Mouse (Mus musculus): ENCODE measurements around the gene Fcgr4.

Fcgr4 gene

DNA sequence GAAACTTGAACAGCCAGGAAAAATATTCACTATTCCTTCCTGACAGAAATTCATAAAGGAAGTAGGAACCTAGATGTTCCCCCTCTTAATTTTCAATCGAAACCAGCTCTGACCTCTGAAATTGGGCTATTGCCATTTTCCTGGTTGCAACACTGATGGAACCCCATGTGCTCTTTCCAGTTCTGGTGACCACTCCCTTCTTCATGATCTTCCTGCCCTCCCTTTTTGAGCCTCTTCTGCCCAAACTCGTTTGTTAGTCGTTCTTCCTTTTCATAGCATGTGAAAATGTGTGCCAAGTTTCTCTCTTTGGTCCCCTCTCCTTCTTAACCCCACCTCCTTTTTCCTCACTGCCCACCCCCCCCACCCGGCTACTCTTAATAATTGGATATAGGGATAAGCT is 7.0 kb upstream of the Fcgr4 start:
- DNase-seq (ENCODE audit: low spot score) = no peak

DNA sequence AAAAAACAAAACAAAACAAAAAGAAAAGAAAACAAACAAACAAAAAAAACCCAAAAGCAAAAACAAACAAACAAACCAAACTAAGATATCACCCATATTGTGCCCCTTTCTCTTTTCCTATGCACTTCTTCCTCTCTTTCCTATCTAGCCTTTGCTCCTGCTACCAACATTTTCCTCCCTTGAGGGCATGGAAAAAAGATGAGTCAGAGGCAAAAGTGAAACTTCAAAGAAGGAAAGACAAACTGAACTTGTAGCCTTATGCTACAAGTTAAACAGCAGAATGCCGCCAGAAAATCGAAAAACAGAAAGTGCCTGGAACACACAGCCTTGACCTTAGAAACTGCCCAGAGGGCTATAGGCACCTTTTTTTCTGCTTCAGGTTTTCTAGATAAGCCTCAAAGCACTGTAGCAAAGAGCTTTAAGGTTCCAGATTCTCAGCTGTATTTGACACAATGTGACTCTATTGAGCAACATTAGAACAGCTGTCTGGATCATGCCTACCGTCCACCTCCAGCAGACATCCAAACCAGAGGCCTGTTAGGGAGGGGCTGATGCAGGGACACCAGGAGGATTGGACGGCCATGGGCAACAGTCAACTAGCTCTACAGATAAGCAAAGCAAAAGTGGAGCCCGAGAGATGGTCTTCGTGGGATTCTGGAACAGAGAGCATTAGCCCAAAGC is 1.9 kb upstream of the Fcgr4 start:
- DNase-seq (ENCODE audit: low spot score) = no peak

DNA sequence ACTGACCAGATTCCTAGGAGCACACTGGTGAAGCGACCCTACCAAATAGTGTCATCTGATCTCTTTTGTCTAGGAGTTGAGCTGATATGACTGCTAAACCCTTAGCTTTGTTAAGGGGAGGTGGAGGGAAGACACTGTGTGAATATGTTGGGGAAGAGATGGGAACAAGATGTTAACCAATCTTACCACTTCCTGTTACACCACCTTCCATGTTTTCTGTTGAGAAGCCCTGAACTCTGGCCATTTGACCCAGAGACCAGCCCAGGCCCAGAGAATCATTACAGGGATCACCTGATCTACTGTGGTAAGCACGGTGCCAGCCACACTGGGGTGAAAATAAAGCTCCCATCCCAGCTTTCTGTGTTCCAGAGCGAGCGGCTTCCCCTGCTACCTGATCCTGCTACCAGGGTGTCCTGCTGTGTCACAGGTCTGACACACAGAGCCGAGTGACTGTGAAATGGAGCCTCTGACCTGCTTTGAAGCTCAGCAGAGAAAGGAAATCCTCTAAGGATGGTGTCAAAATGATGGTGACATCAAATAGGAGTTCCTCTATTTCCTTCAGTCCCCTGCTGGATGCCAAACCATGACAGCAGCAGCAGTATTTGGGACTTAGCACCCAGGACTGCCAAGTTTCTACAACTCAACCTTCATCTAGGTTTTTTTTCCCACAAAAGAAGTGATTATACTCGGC is 1.1 kb upstream of the Fcgr4 start:
- no peak for DNase-seq (ENCODE audit: low spot score)

DNA sequence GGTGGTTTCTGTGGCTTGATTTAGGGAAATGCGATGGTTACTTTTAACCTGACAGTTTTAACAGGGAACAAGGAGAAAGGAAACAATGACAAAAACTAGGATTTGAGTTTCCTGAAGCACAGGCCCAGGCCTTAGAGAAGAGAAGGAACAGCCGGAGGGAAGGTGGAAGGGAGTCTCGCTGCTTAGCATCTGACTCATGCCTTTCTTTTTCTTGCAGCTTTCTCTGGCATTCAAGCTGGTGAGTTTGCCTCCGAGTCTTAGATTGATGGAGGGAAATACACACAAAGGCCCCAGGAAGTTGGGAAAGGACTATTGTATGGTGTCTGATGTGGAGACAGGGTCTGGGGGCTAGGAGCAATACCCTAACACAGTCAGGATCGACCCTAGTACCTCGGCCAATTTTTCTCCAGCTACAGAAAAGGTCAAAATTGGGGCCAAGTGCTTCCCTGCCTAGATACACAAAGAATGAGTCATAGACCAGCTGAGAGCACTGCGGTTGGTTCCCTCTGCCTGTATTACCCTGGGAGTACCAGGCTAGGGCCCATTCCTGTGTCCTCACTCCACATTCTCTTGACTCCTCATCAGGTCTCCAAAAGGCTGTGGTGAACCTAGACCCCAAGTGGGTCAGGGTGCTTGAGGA is 711 bp downstream of the Fcgr4 start:
- no peak for DNase-seq (ENCODE audit: low spot score)

DNA sequence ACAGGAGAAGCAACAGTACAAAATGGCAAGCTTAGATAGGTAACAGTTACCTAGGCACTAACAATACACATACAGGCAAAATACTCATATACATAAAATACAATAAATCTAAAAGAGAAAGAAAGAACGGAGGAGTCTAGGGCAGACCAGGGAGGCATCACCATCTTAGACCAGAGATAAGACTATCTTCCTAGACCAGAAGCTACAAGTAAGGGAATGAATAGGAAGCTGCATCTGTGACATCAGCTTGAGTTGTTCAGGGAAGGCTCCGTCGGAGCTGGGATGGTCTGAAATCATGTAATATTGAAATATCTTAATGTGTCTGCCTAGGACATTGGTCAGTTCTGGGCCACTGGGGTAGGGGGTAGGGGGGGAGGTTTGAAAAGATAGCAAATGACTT is 13.0 kb downstream of the Fcgr4 start:
- DNase-seq (ENCODE audit: low spot score) = no peak

DNA sequence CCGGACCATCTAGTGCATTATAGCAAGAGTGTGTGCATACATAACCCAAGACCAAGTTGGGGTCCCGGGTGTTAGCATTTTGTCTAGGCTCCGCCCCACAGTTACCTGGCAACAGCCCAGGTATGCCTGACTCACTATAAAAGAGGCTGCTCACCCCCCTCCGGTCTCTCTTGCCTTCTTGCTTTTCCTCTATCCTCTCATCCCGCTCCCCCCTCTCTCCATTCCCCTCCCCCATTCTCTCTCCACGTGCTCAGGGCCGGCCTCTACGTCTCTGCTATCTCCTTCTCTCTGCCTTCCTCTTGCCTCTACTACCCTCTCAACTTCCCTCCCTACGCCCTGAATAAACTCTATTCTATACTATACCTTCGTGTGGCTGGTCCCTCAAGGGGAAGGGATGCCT is 14.0 kb downstream of the Fcgr4 start:
- DNase-seq (ENCODE audit: low spot score) = no peak

DNA sequence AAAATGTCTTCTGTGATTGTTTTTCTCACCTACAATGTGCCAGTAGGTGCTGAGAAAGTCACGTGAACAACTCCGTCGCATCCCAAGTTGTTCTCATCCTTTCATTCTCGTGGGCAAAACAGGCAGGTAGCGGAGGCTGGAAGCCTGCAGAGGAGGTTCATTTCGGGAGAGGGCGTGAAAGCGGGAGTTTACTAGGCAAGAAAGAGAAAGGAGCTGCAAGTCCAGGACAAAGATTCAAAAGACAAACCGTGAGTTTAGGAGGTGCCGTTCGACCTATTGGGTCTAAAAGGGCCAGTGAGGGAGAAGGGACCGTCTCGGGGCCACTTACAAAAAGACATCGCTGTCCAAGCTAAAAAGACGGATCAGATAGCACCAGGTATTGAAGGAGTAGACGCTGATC is 14.5 kb downstream of the Fcgr4 start:
- DNase-seq (ENCODE audit: low spot score) = no peak

DNA sequence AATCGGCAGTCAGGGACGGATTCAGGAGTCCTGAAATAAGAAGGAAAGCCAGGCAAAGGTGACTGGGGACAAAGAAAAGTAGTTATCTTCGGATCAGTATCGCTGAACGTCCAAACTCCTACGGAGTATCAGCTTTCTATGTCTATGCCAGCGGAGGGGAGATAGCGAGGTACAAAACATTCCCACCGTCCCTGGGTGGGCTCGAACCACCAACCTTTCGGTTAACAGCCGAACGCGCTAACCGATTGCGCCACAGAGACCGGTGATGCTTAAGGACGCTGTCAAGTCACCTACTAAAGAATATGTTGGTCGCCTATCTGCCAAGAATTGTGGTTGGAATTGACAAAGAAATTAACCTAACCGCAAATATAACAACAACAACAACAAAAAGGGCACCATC is 15.0 kb downstream of the Fcgr4 start:
- DNase-seq (ENCODE audit: low spot score) = peak; percentile 83

DNA sequence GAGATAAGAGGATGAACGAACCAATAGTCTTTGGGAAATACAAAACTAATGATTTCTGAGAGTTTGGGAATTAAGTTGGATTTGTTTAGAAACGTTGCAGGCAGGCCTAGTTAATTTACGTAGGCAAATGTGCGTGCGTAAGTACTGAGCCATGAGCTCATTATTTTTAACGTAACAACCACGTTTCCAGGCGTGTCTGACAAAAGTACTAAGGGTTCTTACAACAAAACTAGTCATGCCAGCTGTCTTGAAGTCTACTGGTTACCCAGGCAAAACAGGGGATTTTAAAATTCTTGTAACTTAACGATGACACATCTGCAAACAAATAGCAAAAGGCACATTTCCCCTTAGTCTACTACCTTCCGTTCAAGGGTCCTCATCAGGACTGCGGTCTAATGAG is 15.5 kb downstream of the Fcgr4 start:
- no peak for DNase-seq (ENCODE audit: low spot score)

DNA sequence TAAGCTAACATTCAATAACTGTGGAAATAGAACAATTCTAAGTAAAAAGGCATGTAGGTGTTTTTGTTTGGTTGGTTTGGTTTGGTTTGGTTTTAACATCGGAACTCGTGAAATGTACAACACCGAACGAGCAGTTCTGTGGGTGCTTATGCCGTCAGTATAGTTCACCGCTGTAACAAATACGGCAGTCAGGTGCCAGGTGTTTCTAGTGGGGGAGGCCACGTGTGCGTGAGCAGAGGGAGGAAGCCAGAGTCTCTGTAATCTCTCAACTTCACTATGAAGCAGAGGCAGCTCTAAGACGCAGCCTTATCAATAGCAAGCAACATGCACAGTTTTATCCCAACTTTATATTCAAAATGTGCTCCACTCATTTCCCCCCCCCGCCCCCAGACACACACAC is 16.9 kb downstream of the Fcgr4 start:
- DNase-seq (ENCODE audit: low spot score) = no peak

DNA sequence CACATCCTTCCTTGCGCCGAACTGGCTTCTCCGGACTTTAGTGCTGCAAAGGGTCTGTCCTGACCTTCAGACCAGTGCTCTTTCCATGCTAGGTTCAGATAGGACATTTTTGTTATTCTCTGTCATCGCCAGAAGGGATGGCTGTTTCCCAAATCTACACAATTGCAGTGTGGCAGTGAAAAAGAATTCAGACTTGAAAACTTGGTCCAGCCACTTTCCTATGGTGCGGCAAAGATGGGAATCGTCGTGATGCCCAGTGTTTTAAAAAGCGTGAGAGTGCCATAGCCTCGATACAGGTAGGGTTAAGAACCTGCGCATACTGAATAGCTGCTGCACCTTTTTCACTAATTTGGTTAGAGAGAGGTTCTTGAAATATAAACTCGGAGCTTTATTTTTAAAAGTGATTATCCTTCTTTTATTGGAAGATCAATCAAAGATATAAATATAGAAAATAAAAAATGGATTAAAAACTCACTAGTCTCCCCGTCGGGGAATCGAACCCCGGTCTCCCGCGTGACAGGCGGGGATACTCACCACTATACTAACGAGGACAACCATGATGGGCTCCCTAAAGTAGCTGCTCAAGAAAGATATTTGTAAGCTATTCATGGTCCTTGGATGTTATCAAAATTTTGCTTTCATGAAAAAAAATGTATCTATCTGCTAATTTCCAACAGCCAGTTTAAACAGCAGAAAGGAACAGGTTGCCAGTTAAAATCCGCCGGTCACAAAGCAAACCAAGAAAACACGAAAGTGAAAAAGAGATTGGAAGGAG is 18.0 kb downstream of the Fcgr4 start:
- peak; percentile 62 for DNase-seq (ENCODE audit: low spot score)

DNA sequence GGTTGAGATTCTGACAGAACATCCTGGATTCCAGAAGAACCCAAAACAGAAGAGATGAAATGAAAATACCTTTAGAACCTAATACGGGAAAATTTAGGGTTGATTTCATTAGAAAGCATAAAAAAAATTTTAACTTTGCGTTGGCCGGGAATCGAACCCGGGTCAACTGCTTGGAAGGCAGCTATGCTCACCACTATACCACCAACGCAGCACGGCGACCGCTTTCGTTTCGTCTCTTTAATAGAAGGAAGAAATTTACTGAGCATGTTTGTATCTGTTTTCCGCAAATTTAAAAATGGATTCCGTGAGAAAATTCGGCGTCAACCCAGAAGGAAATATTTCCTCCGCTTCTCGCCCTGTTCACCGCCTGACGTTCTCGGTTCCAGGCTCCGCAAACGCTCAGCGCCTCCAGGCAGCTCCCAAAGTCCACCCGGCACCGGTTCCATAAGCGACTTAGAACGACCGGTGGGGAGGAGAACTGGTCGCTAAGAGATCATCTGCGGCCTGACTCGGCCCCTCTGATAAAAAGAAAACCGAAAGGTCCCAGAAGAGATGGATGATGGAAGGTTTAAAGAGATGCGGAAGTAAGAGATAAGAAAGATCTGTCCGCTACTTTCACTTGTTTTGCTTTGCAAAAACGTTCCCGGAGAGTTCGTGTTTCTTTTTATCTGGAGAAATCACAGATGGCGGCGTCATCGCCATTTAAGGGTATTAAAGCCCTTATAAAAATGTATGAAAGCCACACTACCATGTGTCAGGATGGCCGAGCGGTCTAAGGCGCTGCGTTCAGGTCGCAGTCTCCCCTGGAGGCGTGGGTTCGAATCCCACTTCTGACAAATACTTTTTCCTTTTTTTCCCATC is 19.4 kb downstream of the Fcgr4 start:
- peak; percentile 84 for DNase-seq (ENCODE audit: low spot score)

DNA sequence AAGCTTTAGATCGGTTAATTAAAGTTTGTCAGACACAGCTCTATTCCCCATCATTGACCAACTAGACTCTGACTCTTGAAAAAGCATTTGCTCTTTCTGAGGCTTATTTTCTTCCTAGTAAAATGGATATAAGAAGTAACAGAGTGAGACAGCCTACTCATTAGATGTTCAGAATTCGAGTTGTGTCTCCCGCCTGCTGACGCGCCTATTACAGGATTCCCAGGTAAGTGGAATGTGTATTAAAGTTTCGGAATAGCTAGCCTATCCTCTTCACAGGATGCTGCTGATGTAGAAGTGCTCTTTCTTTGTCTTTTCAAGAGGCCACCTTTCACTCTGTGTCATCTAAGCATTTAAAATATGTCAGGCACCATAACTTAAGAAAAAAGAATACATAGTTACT is 20.4 kb downstream of the Fcgr4 start:
- no peak for DNase-seq (ENCODE audit: low spot score)

DNA sequence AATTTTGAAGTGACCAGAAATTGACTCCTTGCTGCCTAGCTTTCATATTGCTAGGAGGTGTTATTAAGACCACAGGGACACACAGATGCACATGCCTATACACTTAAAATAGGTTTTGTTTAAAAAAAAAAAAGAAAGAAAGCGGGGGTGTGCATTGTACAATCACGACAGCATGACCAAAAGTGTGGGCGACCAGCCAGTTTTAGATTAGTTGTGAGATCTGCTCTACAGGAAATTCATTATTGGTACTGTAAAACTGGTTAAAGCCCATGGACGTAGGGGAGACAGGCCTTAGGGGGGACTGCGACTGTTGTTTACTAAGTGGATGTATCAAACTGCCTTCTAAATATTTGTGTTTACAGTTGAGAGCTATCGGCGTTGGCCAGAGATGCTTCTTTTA is 21.2 kb downstream of the Fcgr4 start:
- DNase-seq (ENCODE audit: low spot score) = no peak

DNA sequence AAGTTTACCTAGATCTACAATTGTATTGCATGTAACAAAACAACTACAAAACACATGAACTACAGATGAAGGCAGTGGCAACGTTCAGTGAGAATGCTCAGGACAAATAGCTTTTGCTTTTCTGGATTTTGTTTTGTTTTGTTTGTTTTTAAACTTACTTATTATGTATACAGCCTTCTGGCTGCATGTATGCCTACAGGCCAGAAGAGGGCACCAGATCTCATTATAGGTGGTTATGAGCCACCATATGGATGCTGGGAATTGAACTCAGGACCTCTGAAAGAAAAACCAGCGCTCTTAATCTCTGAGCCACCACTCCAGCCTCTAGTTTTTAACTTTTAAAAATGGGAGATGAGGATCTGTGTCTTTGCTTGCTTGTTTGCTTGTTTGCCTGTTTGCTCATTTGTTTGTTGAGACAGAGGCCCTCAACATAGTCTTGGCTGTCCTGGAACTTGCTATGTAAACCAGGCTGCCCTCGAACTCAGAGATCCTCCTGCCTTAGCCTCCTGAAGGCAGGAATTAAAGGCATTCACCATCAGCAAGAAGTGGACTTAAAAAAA is 25.0 kb downstream of the Fcgr4 start:
- no peak for DNase-seq (ENCODE audit: low spot score)

DNA sequence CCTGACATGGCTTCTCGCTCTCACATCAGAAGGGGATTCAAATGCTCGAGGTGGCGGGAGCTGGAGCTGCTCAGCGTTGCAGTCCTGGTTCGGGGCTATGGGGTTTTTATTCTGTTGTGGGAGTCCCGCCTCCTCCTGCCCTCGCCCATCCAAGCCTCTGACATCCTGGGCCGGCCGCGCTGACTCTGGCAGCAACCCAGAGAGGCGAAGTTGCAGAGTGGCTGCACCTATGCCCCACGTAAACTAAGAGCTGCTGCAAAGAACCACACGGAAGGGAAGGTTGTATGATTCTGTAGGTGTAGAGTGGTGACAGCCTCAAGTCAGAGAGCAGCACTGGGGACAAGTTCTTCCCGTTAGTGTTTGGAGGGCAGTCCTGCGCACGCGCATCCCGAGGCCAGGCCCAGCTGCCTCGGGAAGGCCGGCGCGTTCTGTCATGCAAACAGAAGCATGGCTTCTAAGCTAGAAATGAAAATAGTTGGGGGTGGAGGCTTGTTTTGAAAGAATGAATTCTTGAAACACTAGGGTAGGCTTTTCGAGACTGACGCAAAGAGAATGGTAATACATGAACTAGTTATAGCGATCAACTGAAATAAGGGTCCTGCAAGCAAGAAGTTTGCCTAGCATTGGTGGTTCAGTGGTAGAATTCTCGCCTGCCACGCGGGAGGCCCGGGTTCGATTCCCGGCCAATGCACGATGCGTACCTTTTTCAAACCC is 25.8 kb downstream of the Fcgr4 start:
- peak; percentile 88 for DNase-seq (ENCODE audit: low spot score)

DNA sequence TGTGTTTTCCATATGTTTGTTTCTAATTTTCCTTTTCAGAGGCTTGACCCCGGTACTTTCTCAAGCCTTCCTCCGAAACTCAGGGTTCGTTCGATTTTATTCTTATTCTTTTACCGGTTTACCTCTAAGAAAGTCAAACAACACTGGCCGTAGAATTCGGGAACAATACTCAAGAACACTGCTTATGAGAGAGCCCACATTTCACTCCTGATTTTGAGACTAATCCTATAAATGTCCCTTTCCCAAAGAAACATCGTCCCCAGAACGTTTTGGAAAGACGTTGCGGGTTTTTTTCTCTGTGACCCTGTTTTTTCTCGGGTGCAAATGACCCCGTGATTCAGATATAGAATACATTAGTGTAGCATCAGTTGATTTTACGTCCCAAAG is 26.4 kb downstream of the Fcgr4 start:
- DNase-seq (ENCODE audit: low spot score) = no peak

DNA sequence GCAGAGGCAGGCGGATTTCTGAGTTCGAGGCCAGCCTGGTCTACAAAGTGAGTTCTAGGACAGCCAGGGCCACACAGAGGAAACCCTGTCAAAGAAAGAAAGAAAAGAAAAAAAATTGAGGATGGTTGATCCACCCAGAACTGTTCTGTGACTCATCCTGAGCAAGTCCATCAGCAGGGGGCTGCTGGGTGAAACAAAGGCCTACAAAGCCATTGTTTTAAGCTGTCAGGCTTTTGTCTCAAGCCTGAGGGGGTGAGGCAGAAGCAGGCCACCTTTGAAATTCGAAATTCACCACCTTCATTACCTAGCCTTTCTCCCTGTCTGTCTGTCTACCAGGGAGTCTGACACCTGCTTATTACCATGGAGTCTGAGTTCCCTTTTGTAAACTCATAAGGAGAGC is 27.8 kb downstream of the Fcgr4 start:
- DNase-seq (ENCODE audit: low spot score) = no peak

DNA sequence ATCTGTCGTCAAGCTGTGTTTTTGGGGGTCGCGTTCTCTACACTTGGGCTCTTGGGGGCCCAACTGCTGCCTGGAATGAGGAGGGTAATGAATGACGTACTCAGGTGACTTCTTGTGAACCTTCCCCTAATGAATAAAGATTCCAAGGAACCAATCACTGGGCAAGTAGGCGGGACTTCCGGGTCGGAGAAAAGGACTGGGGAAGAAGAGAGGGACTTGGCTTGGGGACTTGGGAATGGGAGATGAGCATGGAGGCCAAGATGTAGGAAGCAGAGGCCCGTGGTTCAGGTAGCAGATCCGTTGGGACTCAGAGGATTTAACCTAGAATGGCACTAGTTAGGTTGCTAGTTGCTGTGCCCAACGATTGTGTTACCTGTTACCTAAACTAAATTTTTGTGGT is 30.5 kb downstream of the Fcgr4 start:
- no peak for DNase-seq (ENCODE audit: low spot score)

DNA sequence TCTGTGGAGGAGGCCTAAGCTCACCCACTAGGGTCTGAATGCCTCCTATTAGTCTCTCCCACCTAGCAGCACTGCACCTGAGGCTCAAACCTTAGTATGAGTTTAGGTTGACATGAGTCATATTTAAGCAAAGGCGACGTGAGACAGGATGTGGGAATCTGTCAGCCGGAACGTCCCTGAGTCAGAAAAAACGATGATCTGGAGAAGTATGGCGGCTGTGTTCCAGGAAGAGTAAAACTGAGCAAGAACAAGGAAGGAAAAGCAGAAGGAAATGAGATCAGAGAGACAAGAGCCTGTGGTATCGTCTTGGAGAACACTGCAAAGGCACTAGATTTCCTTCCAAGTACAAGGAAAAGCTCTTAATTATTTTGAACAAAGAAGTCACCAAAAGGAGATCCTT is 32.1 kb downstream of the Fcgr4 start:
- DNase-seq (ENCODE audit: low spot score) = no peak

DNA sequence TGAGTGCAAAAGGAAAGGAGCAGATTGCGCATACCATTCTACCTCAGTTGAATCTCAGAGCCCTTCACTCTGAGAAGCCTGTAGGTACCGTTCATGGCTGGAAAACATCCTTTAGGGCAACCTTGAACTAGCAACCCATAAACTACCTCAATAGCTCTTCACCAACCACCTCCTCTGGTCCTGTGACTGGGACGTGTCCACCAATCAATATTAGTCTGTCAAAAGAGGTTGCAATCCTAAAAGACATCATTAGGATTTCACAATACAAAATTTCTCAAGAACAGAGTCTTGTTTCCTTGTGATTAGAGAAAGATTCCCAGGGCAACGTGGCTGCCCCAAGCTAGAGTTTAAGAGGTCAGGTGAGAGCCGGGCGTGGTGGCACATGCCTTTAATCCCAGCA is 34.6 kb downstream of the Fcgr4 start:
- DNase-seq (ENCODE audit: low spot score) = no peak
